Mouse (Mus musculus) embryonic facial prominence, embryonic 14.5 days (tissue): ENCODE results near the gene Rab10. TPM values are rescaled to one million over a fixed set of nuclear protein-coding genes. Genes with fewer than 3 reads are reported as not detected.

Experiments used
- ATAC-seq: fragments of 200-750 bp; cut with Nextera tagmentation; 2 replicates; pipeline ENCODE4 v1.8.0; 2017; ENCODE audit warnings: low read depth, moderate number of reproducible peaks, moderate TSS enrichment
- DNase-seq: peaks from one replicate; pipeline ENCODE4 v3.0.0-alpha.2; 2015; ENCODE audit warnings: low spot score
- H3K27ac ChIP-seq: fragments of 300-500 bp; sonication (generic); replicated peaks from 2 replicates; pipeline ENCODE4 v1.5.1; 2014; ENCODE audit warnings: low read depth, mild to moderate bottlenecking, low read length, moderate library complexity
- H3K27me3 ChIP-seq: fragments of 300-500 bp; sonication (generic); replicated peaks from 2 replicates; pipeline ENCODE4 v1.6.1; 2014; ENCODE audit warnings: low read length; ENCODE audit not compliant: control insufficient read depth, insufficient read depth
- H3K36me3 ChIP-seq: fragments of 300-500 bp; sonication (generic); 2 replicates; pipeline ENCODE4 v1.6.1; 2014; ENCODE audit warnings: low read length, mixed read lengths; ENCODE audit not compliant: control insufficient read depth, insufficient read depth
- H3K4me1 ChIP-seq: fragments of 300-500 bp; sonication (generic); 2 replicates; pipeline ENCODE4 v1.6.1; 2014; ENCODE audit warnings: antibody characterized with exemption, low read length; ENCODE audit not compliant: control insufficient read depth, insufficient read depth
- H3K4me2 ChIP-seq: fragments of 300-500 bp; sonication (generic); 2 replicates; pipeline ENCODE4 v1.6.1; 2014; ENCODE audit warnings: low read depth, mild to moderate bottlenecking, low read length, moderate library complexity, mixed read lengths
- H3K4me3 ChIP-seq: fragments of 300-500 bp; sonication (generic); 2 replicates; pipeline ENCODE4 v1.5.1; 2014; ENCODE audit warnings: low read depth, mild to moderate bottlenecking, low read length
- H3K9ac ChIP-seq: fragments of 300-500 bp; sonication (generic); 2 replicates; pipeline ENCODE4 v1.6.1; 2014; ENCODE audit warnings: low read depth, mild to moderate bottlenecking, low read length, moderate library complexity, mixed read lengths
- H3K9me3 ChIP-seq: fragments of 300-500 bp; sonication (generic); 2 replicates; pipeline ENCODE4 v1.6.1; 2016; ENCODE audit warnings: low read length; ENCODE audit not compliant: control insufficient read depth
- WGBS: fragments of 180-500 bp; shearing (Covaris S2); extraction: QIAGEN DNeasy Blood & Tissue Kit; methylation state at CpG from one replicate; pipeline ENCODE4 v1.1.7; 2014; 5-methylcytosine and 5-hydroxymethylcytosine counted together
- polyA plus RNA-seq: library from polyadenylated mRNA; unstranded; fragments of >200 nt; fragmentation: Nextera tagmentation; extraction: Ambion mirVana; gene quantifications from 2 replicates; pipeline ENCODE4 v1.2.1, GENCODE M21; 2014

Gene Rab10
- polyA plus RNA-seq, 1 experiment from 2014 or later, result 98.8 TPM

- H3K9ac ChIP-seq, result no peak overlapping the region
- 100% methylated on average over 3 of the region's 5 CpGs for WGBS
- no peaks in the 10 kb centered on the region for H3K27me3 ChIP-seq
- DNase-seq (no peak), ATAC-seq (no peak)
- H3K4me2 ChIP-seq, result no peak overlapping the region
- H3K9me3 ChIP-seq, result no peaks in the 10 kb centered on the region
- H3K36me3 ChIP-seq, result peaks cover 37% of the 10 kb centered on the region
- no peaks in the 10 kb centered on the region for H3K4me1 ChIP-seq
- H3K27ac ChIP-seq, result no peak overlapping the region
- no peak overlapping the region for H3K4me3 ChIP-seq
Observed at GRCm38 (mm10) chr12:3237799-3238198, 72.0 kb downstream of the Rab10 start.

- Histone ChIP-seq H3K9me3 (no peaks in the 10 kb centered on the region), H3K36me3 (peaks cover 36% of the 10 kb centered on the region), H3K4me2 (no peak overlapping the region), H3K27me3 (no peaks in the 10 kb centered on the region), H3K4me1 (no peaks in the 10 kb centered on the region), H3K4me3 (no peak overlapping the region), H3K27ac (no peak overlapping the region), H3K9ac (no peak overlapping the region)
- no peak for DNase-seq
- 97% methylated on average over 10 of the region's 12 CpGs for WGBS
- ATAC-seq, result no peak
Observed at GRCm38 (mm10) chr12:3236831-3237681, 72.7 kb downstream of the Rab10 start.

GRCm38 (mm10) chr12:3236163-3236641 is 73.6 kb downstream of the Rab10 start:
- ATAC-seq (no peak), DNase-seq (peak; percentile 12)
- peak overlapping the region; percentile 94 for H3K27ac ChIP-seq
- WGBS, result 70% methylated on average over 13 of the region's 14 CpGs
- peak overlapping the region; percentile 60 for H3K4me3 ChIP-seq
- no peaks in the 10 kb centered on the region for H3K4me1 ChIP-seq
- H3K4me2 ChIP-seq, result peak overlapping the region; percentile 61
- H3K36me3 ChIP-seq, result peaks cover 34% of the 10 kb centered on the region
- H3K9me3 ChIP-seq, result no peaks in the 10 kb centered on the region
- H3K9ac ChIP-seq, result peak overlapping the region; percentile 67
- H3K27me3 ChIP-seq, result no peaks in the 10 kb centered on the region

- 26% methylated on average over 36 of the region's 39 CpGs for WGBS
- peak overlapping the region; percentile 60 for H3K4me3 ChIP-seq
- peak; percentile 82 for ATAC-seq
- H3K4me2 ChIP-seq, result peak overlapping the region; percentile 61
- DNase-seq, result peak; percentile 93
- H3K27ac ChIP-seq, result peak overlapping the region; percentile 94
- no peaks in the 10 kb centered on the region for H3K27me3 ChIP-seq
- no peaks in the 10 kb centered on the region for H3K9me3 ChIP-seq
- peak overlapping the region; percentile 67 for H3K9ac ChIP-seq
- H3K4me1 ChIP-seq, result no peaks in the 10 kb centered on the region
- H3K36me3 ChIP-seq, result peaks cover 33% of the 10 kb centered on the region
Observed at GRCm38 (mm10) chr12:3235646-3236161, 74.1 kb downstream of the Rab10 start.

GRCm38 (mm10) chr12:3235124-3235631 is 74.6 kb downstream of the Rab10 start:
- Histone ChIP-seq H3K9me3 (no peaks in the 10 kb centered on the region), H3K36me3 (peaks cover 28% of the 10 kb centered on the region), H3K9ac (peak overlapping the region; percentile 67), H3K27ac (peak overlapping the region; percentile 94), H3K4me3 (peak overlapping the region; percentile 60), H3K4me2 (peak overlapping the region; percentile 63), H3K4me1 (no peaks in the 10 kb centered on the region), H3K27me3 (no peaks in the 10 kb centered on the region)
- DNase-seq (peak; percentile 99), ATAC-seq (peak; percentile 95)
- 18% methylated on average over 36 of the region's 36 CpGs for WGBS

- Histone ChIP-seq H3K4me3 (no peak overlapping the region), H3K36me3 (peaks cover 19% of the 10 kb centered on the region), H3K9ac (no peak overlapping the region), H3K27ac (no peak overlapping the region), H3K27me3 (no peaks in the 10 kb centered on the region), H3K4me1 (no peaks in the 10 kb centered on the region), H3K4me2 (no peak overlapping the region), H3K9me3 (no peaks in the 10 kb centered on the region)
- WGBS, result 100% methylated on average over 1 of the region's 1 CpGs
- DNase-seq (no peak), ATAC-seq (no peak)
Observed at GRCm38 (mm10) chr12:3234061-3234460, 75.7 kb downstream of the Rab10 start.

GRCm38 (mm10) chr12:3223352-3223751 is 86.4 kb downstream of the Rab10 start:
- DNase-seq (no peak), ATAC-seq (no peak)
- H3K4me3 ChIP-seq, result no peak overlapping the region
- 61% methylated on average over 2 of the region's 2 CpGs for WGBS
- no peaks in the 10 kb centered on the region for H3K4me1 ChIP-seq
- no peaks in the 10 kb centered on the region for H3K36me3 ChIP-seq
- H3K9me3 ChIP-seq, result no peaks in the 10 kb centered on the region
- H3K9ac ChIP-seq, result no peak overlapping the region
- H3K27me3 ChIP-seq, result no peaks in the 10 kb centered on the region
- no peak overlapping the region for H3K27ac ChIP-seq
- no peak overlapping the region for H3K4me2 ChIP-seq

GRCm38 (mm10) chr12:3210181-3210580 is 99.6 kb downstream of the Rab10 start:
- Histone ChIP-seq H3K27ac (no peak overlapping the region), H3K9me3 (no peaks in the 10 kb centered on the region), H3K4me3 (no peak overlapping the region), H3K36me3 (no peaks in the 10 kb centered on the region), H3K27me3 (no peaks in the 10 kb centered on the region), H3K9ac (no peak overlapping the region), H3K4me1 (no peaks in the 10 kb centered on the region), H3K4me2 (no peak overlapping the region)
- ATAC-seq (no peak), DNase-seq (no peak)
- WGBS, result 66% methylated on average over 2 of the region's 2 CpGs
